Mouse (Mus musculus) bone marrow, adult 2 months (tissue): Measurements from ENCODE around the gene Rrp1b. TPM values are rescaled to one million over a fixed set of nuclear protein-coding genes. Genes with fewer than 3 reads are reported as not detected.
A peak's percentile ranks its signal among the peaks of the same experiment; 100 is the strongest.
"Not testable (repeated sequence)": the region's sequence is repeated elsewhere in the genome, so short reads cannot be mapped to it uniquely, and the experiment has no call there.

Experiments used
- H3K27ac ChIP-seq: fragments of 200-500 bp; 2 replicates; pipeline ENCODE4 v1.5.1; 2012; ENCODE audit warnings: low read depth, mild to moderate bottlenecking, control low read depth, inconsistent platforms, low read length; ENCODE audit not compliant: control insufficient read depth, poor library complexity, insufficient read depth
- H3K4me1 ChIP-seq: fragments of 200-500 bp; 2 replicates; pipeline ENCODE4 v1.6.1; 2011; ENCODE audit warnings: low read length; ENCODE audit not compliant: control insufficient read depth, insufficient read depth
- H3K4me3 ChIP-seq: fragments of 200-500 bp; replicated peaks from 2 replicates; pipeline ENCODE3; 2011; ENCODE audit warnings: mild to moderate bottlenecking, low read depth, low read length, control low read depth; ENCODE audit not compliant: control insufficient read depth
- CTCF ChIP-seq: fragments of 200-500 bp; IDR thresholded peaks from 2 replicates; pipeline ENCODE4 v1.5.1; 2011; ENCODE audit warnings: low read length, control low read depth; ENCODE audit not compliant: control insufficient read depth, insufficient read depth
- POLR2A ChIP-seq: fragments of 200-500 bp; IDR thresholded peaks from 2 replicates; pipeline ENCODE4 v1.6.1; 2011; ENCODE audit warnings: low read depth, mild to moderate bottlenecking, control low read depth, low read length, borderline replicate concordance; ENCODE audit not compliant: control insufficient read depth
- WGBS: fragments of 180-500 bp; shearing (Covaris S2); methylation state at CpG from one replicate; pipeline ENCODE4 v1.1.7; 2018; 5-methylcytosine and 5-hydroxymethylcytosine counted together
- polyA plus RNA-seq: library from polyadenylated mRNA; stranded (reverse); fragments of >200 nt; gene quantifications from 2 replicates; pipeline ENCODE4 v1.2.4, GENCODE M21; 2011; ENCODE audit warnings: low replicate concordance; ENCODE audit not compliant: missing spikeins, insufficient read depth, insufficient read length

Rrp1b gene
- polyA plus RNA-seq, 1 experiment = 40.3 TPM

GRCm38 (mm10) chr17:32063654-32064053 lies 27.8 kb downstream of the Rrp1b start:
- Histone ChIP-seq H3K27ac (no peak overlapping the region), H3K4me1 (no peaks in the 10 kb centered on the region), H3K4me3 (no peak overlapping the region)
- no peak for TF ChIP-seq POLR2A
- TF ChIP-seq CTCF = no peak
- 62% methylated on average over 2 of the region's 2 CpGs for WGBS

GRCm38 (mm10) chr17:32064762-32065161 lies 28.9 kb downstream of the Rrp1b start:
- not testable (repeated sequence) for H3K4me3 ChIP-seq, H3K27ac ChIP-seq, H3K4me1 ChIP-seq
- WGBS = 80% methylated on average over 8 of the region's 8 CpGs

- TF ChIP-seq CTCF (no peak), POLR2A (no peak)
- Histone ChIP-seq H3K27ac (no peak overlapping the region), H3K4me3 (no peak overlapping the region), H3K4me1 (no peaks in the 10 kb centered on the region)
- WGBS = 57% methylated on average over 9 of the region's 9 CpGs
Observed at GRCm38 (mm10) chr17:32067541-32067940, 31.6 kb downstream of the Rrp1b start.

GRCm38 (mm10) chr17:32068381-32068780 lies 32.5 kb downstream of the Rrp1b start:
- TF ChIP-seq POLR2A (no peak), CTCF (no peak)
- Histone ChIP-seq H3K27ac (no peak overlapping the region), H3K4me3 (no peak overlapping the region), H3K4me1 (no peaks in the 10 kb centered on the region)
- 75% methylated on average over 11 of the region's 11 CpGs for WGBS

- WGBS = 70% methylated on average over 2 of the region's 2 CpGs
- Histone ChIP-seq H3K27ac (no peak overlapping the region), H3K4me3 (no peak overlapping the region), H3K4me1 (no peaks in the 10 kb centered on the region)
- no peak for TF ChIP-seq POLR2A
- TF ChIP-seq CTCF = no peak
Observed at GRCm38 (mm10) chr17:32068810-32069209, 32.9 kb downstream of the Rrp1b start.

- Histone ChIP-seq H3K27ac (no peak overlapping the region), H3K4me3 (no peak overlapping the region), H3K4me1 (no peaks in the 10 kb centered on the region)
- TF ChIP-seq POLR2A = no peak
- TF ChIP-seq CTCF = peak; percentile 95
- 4% methylated on average over 2 of the region's 2 CpGs for WGBS
Observed at GRCm38 (mm10) chr17:32073359-32073758, 37.5 kb downstream of the Rrp1b start.

- H3K4me3 ChIP-seq = no peak overlapping the region
- 54% methylated on average over 4 of the region's 4 CpGs for WGBS
- H3K27ac ChIP-seq = no peak overlapping the region
- H3K4me1 ChIP-seq = no peaks in the 10 kb centered on the region; the same call in 1 of the 2 replicates
- no peak for TF ChIP-seq POLR2A
- no peak for TF ChIP-seq CTCF
Observed at GRCm38 (mm10) chr17:32074658-32075057, 38.8 kb downstream of the Rrp1b start.

- TF ChIP-seq CTCF (peak; percentile 76), POLR2A (no peak)
- WGBS = 6% methylated on average over 2 of the region's 2 CpGs
- Histone ChIP-seq H3K4me1 (no peaks in the 10 kb centered on the region; the same call in 1 of the 2 replicates), H3K4me3 (no peak overlapping the region), H3K27ac (no peak overlapping the region)
Observed at GRCm38 (mm10) chr17:32075164-32075563, 39.3 kb downstream of the Rrp1b start.

- Histone ChIP-seq H3K27ac (no peak overlapping the region), H3K4me3 (no peak overlapping the region), H3K4me1 (no peaks in the 10 kb centered on the region; the same call in 1 of the 2 replicates)
- WGBS = 81% methylated on average over 2 of the region's 2 CpGs
- no peak for TF ChIP-seq POLR2A
- no peak for TF ChIP-seq CTCF
Observed at GRCm38 (mm10) chr17:32083351-32083750, 47.5 kb downstream of the Rrp1b start.
